Mouse (Mus musculus) layer of hippocampus, adult 11-12 months (tissue): ENCODE measurements around the gene Plxna1.

Experiments
- DNase-seq: peaks from one replicate; pipeline ENCODE4 v3.0.0; 2022; ENCODE audit warnings: low spot score

The Plxna1 gene

GRCm38 (mm10) chr6:89362281-89363106 lies at the start of gene Plxna1:
TSS of gene Plxna1 (minus strand) at chr6:89362620.
- DNase-seq, result peak; percentile 56

- DNase-seq, result no peak
These were observed 46.6 kb upstream of the Plxna1 start for GRCm38 (mm10) chr6:89409041-89409440.

- DNase-seq, result no peak
These were observed 45.8 kb upstream of the Plxna1 start for GRCm38 (mm10) chr6:89408259-89408658.

GRCm38 (mm10) chr6:89407247-89407889 lies 44.9 kb upstream of the Plxna1 start:
- DNase-seq, result no peak

GRCm38 (mm10) chr6:89404964-89405363 lies 42.5 kb upstream of the Plxna1 start:
- no peak for DNase-seq

- no peak for DNase-seq
These were observed 41.1 kb upstream of the Plxna1 start for GRCm38 (mm10) chr6:89403257-89404225.

GRCm38 (mm10) chr6:89402406-89402805 lies 40.0 kb upstream of the Plxna1 start:
- no peak for DNase-seq

- DNase-seq, result no peak
These were observed 37.1 kb upstream of the Plxna1 start for GRCm38 (mm10) chr6:89399564-89399963.

GRCm38 (mm10) chr6:89397919-89398318 lies 35.5 kb upstream of the Plxna1 start:
- DNase-seq, result no peak

GRCm38 (mm10) chr6:89393820-89394219 lies 31.4 kb upstream of the Plxna1 start:
- no peak for DNase-seq

- no peak for DNase-seq
These were observed 29.8 kb upstream of the Plxna1 start for GRCm38 (mm10) chr6:89392213-89392612.

- no peak for DNase-seq
These were observed 27.4 kb upstream of the Plxna1 start for GRCm38 (mm10) chr6:89389771-89390170.

GRCm38 (mm10) chr6:89386956-89387355 lies 24.5 kb upstream of the Plxna1 start:
- DNase-seq, result no peak

GRCm38 (mm10) chr6:89384699-89385098 lies 22.3 kb upstream of the Plxna1 start:
- DNase-seq, result no peak

- DNase-seq, result no peak
These were observed 19.4 kb upstream of the Plxna1 start for GRCm38 (mm10) chr6:89381851-89382250.

GRCm38 (mm10) chr6:89381172-89381571 lies 18.8 kb upstream of the Plxna1 start:
- no peak for DNase-seq

GRCm38 (mm10) chr6:89380751-89381150 lies 18.3 kb upstream of the Plxna1 start:
- DNase-seq, result no peak

GRCm38 (mm10) chr6:89378264-89378663 lies 15.8 kb upstream of the Plxna1 start:
- DNase-seq, result no peak

- no peak for DNase-seq
These were observed 6.4 kb upstream of the Plxna1 start for GRCm38 (mm10) chr6:89368812-89369211.

GRCm38 (mm10) chr6:89364342-89364741 lies 1.9 kb upstream of the Plxna1 start:
- no peak for DNase-seq

GRCm38 (mm10) chr6:89363107-89363451 lies 659 bp upstream of the Plxna1 start:
- no peak for DNase-seq
